Mouse (Mus musculus): ENCODE results near the gene Prkca. TPM values are rescaled to one million over a fixed set of nuclear protein-coding genes. Genes with fewer than 3 reads are reported as not detected.
A peak's percentile ranks its signal among the peaks of the same experiment; 100 is the strongest.

Gene Prkca
- polyA plus RNA-seq (2012; rRNA removed) (2.0 and 2.5 TPM in 2 replicates), polyA plus RNA-seq (2014; fragmentation: Nextera tagmentation; extraction: Ambion mirVana) (3.8 and 4.5 TPM in 2 replicates)

DNA sequence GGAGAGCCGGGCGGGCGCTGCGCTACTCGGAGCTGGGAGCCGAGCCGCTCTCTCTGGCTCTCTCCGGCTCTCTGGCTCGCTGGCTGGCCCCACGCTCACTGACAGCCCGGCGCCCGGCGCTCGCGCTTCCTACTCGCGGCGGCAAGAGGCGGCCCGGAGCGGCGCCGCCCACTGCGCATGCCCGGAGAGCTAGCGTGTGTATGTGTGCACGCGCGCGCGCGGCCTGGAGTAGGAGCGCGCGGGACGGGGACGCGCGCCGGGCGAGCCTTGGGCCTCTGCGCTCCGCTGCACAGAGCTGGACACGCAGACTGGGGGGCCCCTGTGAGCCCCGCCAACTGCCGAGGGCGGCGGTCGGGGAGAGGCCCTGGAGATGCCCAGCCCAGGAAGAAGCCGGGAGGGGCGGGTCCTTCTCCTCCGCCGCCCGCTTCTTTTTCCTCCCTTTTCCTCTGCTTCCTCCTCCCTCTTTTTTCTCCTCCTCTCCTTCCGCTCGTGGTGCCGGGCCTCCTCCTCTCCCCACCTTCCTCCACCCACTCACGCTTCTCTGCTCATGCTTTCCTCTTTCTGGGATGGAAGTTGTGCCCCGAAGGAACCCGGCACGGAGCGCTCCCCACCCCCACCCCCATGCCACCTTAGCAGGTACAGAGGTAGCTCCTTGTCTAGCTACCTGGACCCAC lies at the start of gene Prkca:
Gene Prkca, minus strand, starts transcription at position 140 of the 674 bp plus-strand sequence.
- Histone ChIP-seq H3K36me3 (replicated peaks; ENCODE audit: control insufficient read depth, insufficient read depth, low read depth) (no peaks in the 10 kb centered on the region), H3K4me1 (replicated peaks; ENCODE audit: control insufficient read depth in 2 of 2, insufficient read depth in 2 of 2, low read length in 1 of 2) (peaks cover 0 to 5% of the 10 kb centered on the region in 2 experiments; a peak in 3 of 4 replicates), H3K9ac (replicated peaks) (peak within 1 kb of the TSS; percentile 32; the same call in 1 of the 2 replicates), H3K27me3 (ENCODE audit: control insufficient read depth, insufficient read depth, low read length) (peaks cover 16% of the 10 kb centered on the region), H3K4me2 (ENCODE audit: low read depth) (peak within 1 kb of the TSS; percentile 76), H3K27ac (no peak within 1 kb of the TSS), H3K4me3 (ENCODE audit: insufficient read depth in 1 of 2, low read depth in 2 of 2, low read length in 2 of 2) (peak within 1 kb of the TSS; percentile 61 to 70), H3K9me3 (ENCODE audit: control insufficient read depth, low read length) (no peaks in the 10 kb centered on the region)
- TF ChIP-seq EP300 (IDR thresholded peaks at IDR 0.05; ENCODE audit: low read depth) (no peak), CTCF (IDR thresholded peaks at IDR 0.05; ENCODE audit: low read depth) (no peak)
- ATAC-seq (ENCODE audit: insufficient read depth) = peak; percentile 93
- DNase-seq (ENCODE audit: low read depth in 3 of 3, low spot score in 3 of 3) = peak; percentile 62 to 74 (median 65)
- under 1% methylated on average over 60 of the region's 63 CpGs for WGBS (ENCODE audit: insufficient replicate concordance)

DNA sequence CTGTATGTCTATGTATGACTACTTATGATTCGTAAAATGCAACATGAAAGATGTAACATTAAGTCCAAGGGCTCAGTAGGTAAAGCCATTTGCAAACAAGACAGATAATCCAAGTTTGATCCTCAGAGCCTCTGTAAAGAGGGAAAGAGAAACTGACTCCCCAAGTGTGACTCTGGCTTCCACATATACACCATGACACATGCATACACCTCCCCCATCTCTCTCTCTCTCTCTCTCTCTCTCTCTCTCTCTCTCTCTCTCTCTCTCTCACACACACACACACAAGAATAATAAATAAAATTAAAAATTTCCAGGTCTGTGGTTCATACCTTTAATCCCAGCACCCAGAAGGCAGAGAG lies 41.9 kb upstream of the Prkca start:
- no peak overlapping the region for H3K4me2 ChIP-seq (ENCODE audit: low read depth)
- H3K9ac ChIP-seq (replicated peaks) = no peak overlapping the region
- no peak overlapping the region for H3K27ac ChIP-seq
- no peak overlapping the region for H3K4me3 ChIP-seq (ENCODE audit: insufficient read depth in 1 of 2, low read depth in 2 of 2, low read length in 2 of 2)
- no peak for DNase-seq (ENCODE audit: low read depth in 3 of 3, low spot score in 3 of 3)
- H3K4me1 ChIP-seq (replicated peaks; ENCODE audit: control insufficient read depth in 2 of 2, insufficient read depth in 2 of 2, low read length in 1 of 2) = no peaks in the 10 kb centered on the region
- H3K36me3 ChIP-seq (replicated peaks; ENCODE audit: control insufficient read depth, insufficient read depth, low read depth) = no peaks in the 10 kb centered on the region
- 69% methylated on average over 1 of the region's 1 CpGs for WGBS (ENCODE audit: insufficient replicate concordance)
- H3K27me3 ChIP-seq (ENCODE audit: control insufficient read depth, insufficient read depth, low read length) = no peaks in the 10 kb centered on the region
- TF ChIP-seq EP300 (IDR thresholded peaks at IDR 0.05; ENCODE audit: low read depth) = no peak
- TF ChIP-seq CTCF (IDR thresholded peaks at IDR 0.05; ENCODE audit: low read depth) = no peak
- no peak for ATAC-seq (ENCODE audit: insufficient read depth)
- H3K9me3 ChIP-seq (ENCODE audit: control insufficient read depth, low read length) = no peaks in the 10 kb centered on the region

DNA sequence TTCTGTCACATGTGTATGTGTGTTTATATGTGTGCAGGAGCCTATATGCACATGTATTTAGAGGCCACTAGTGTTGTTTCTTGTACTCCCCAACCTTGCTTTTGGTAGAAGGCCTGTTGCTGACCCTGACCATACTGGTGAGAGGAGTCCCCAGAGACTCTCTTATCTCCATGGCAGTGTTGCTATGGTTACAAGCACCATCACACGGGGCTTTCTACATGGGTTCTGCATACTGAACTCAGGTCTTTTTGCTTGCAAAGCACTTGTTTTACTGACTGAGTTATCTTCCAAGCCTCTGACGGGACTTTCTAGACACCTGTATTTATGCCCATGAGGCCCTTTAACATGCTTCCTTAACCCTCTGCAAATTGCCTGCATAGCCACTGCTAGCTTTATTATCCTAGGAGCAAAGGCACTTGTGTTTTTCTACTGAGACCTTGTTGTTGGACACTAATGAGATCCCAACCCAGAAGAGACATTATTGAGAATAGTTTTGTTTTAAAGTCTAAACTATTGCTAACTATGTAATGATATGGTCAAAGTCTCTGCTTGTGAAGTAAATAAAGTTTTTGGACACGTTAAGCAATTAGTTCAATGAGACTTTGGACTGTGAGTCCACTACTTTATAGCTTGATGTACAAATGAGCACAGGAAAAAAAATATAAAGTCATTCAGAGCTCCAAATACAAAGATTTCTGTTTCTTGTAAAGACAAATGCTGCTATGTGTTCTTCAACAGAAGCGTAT lies 41.4 kb upstream of the Prkca start:
- no peak for ATAC-seq (ENCODE audit: insufficient read depth)
- Histone ChIP-seq H3K4me1 (replicated peaks; ENCODE audit: control insufficient read depth in 2 of 2, insufficient read depth in 2 of 2, low read length in 1 of 2) (no peaks in the 10 kb centered on the region), H3K27ac (no peak overlapping the region), H3K4me3 (ENCODE audit: insufficient read depth in 1 of 2, low read depth in 2 of 2, low read length in 2 of 2) (no peak overlapping the region), H3K4me2 (ENCODE audit: low read depth) (no peak overlapping the region), H3K9me3 (ENCODE audit: control insufficient read depth, low read length) (no peaks in the 10 kb centered on the region), H3K36me3 (replicated peaks; ENCODE audit: control insufficient read depth, insufficient read depth, low read depth) (no peaks in the 10 kb centered on the region), H3K27me3 (ENCODE audit: control insufficient read depth, insufficient read depth, low read length) (no peaks in the 10 kb centered on the region), H3K9ac (replicated peaks) (no peak overlapping the region)
- no peak for DNase-seq (ENCODE audit: low read depth in 3 of 3, low spot score in 3 of 3)
- TF ChIP-seq EP300 (IDR thresholded peaks at IDR 0.05; ENCODE audit: low read depth) (no peak), CTCF (IDR thresholded peaks at IDR 0.05; ENCODE audit: low read depth) (no peak)
- 46% methylated on average over 4 of the region's 4 CpGs for WGBS (ENCODE audit: insufficient replicate concordance)

DNA sequence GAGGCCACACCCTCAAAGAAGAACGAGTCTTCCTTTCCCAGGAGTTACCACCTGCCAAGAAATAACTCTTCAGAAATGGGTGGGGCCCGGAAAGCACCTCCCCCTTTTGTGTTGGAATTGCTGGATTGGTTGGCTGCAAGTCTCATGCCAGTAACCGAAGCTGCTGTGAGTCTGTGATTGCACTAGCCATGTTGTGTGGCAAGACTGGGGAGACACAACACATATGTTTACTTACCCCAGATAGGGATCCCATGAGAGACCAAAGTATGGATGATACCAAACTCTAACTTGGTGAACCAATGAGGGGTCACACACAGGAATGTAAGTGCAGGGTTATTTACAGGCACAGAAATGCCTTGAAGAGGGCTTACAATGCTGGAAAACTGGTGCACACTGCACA lies 38.9 kb upstream of the Prkca start:
- no peak overlapping the region for H3K27ac ChIP-seq
- ATAC-seq (ENCODE audit: insufficient read depth) (no peak), DNase-seq (ENCODE audit: low read depth in 3 of 3, low spot score in 3 of 3) (no peak)
- TF ChIP-seq EP300 (IDR thresholded peaks at IDR 0.05; ENCODE audit: low read depth) = no peak
- TF ChIP-seq CTCF (IDR thresholded peaks at IDR 0.05; ENCODE audit: low read depth) = no peak
- H3K27me3 ChIP-seq (ENCODE audit: control insufficient read depth, insufficient read depth, low read length) = no peaks in the 10 kb centered on the region
- H3K36me3 ChIP-seq (replicated peaks; ENCODE audit: control insufficient read depth, insufficient read depth, low read depth) = no peaks in the 10 kb centered on the region
- H3K9ac ChIP-seq (replicated peaks) = no peak overlapping the region
- no peak overlapping the region for H3K4me2 ChIP-seq (ENCODE audit: low read depth)
- H3K9me3 ChIP-seq (ENCODE audit: control insufficient read depth, low read length) = no peaks in the 10 kb centered on the region
- no peaks in the 10 kb centered on the region for H3K4me1 ChIP-seq (replicated peaks; ENCODE audit: control insufficient read depth in 2 of 2, insufficient read depth in 2 of 2, low read length in 1 of 2)
- WGBS (ENCODE audit: insufficient replicate concordance) = 50% methylated on average over 3 of the region's 3 CpGs
- H3K4me3 ChIP-seq (ENCODE audit: insufficient read depth in 1 of 2, low read depth in 2 of 2, low read length in 2 of 2) = no peak overlapping the region

DNA sequence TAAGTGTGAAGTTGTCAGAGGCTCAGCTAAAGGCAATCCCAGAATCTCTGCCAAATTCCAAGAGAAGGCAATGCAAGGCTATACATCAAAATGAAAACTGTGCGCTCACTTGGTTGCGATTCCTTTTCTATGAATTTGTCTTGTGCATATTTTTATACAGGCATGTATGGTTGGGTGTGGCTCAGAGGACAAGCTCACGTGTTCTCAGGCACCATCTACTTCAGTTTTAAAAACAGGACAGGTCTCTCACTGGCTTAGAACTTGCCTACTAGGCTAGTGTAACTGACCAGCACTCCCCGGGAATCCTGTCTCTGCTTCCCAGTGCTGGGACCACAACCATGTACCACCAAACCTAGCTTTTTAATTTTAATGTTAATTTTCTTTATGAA lies 34.6 kb upstream of the Prkca start:
- no peaks in the 10 kb centered on the region for H3K27me3 ChIP-seq (ENCODE audit: control insufficient read depth, insufficient read depth, low read length)
- no peaks in the 10 kb centered on the region for H3K9me3 ChIP-seq (ENCODE audit: control insufficient read depth, low read length)
- no peak overlapping the region for H3K4me2 ChIP-seq (ENCODE audit: low read depth)
- no peak overlapping the region for H3K4me3 ChIP-seq (ENCODE audit: insufficient read depth in 1 of 2, low read depth in 2 of 2, low read length in 2 of 2)
- H3K27ac ChIP-seq = no peak overlapping the region
- 70% methylated on average over 4 of the region's 4 CpGs for WGBS (ENCODE audit: insufficient replicate concordance)
- TF ChIP-seq EP300 (IDR thresholded peaks at IDR 0.05; ENCODE audit: low read depth) = no peak
- TF ChIP-seq CTCF (IDR thresholded peaks at IDR 0.05; ENCODE audit: low read depth) = no peak
- ATAC-seq (ENCODE audit: insufficient read depth) (no peak), DNase-seq (ENCODE audit: low read depth in 3 of 3, low spot score in 3 of 3) (no peak)
- H3K4me1 ChIP-seq (replicated peaks; ENCODE audit: control insufficient read depth in 2 of 2, insufficient read depth in 2 of 2, low read length in 1 of 2) = no peaks in the 10 kb centered on the region
- no peak overlapping the region for H3K9ac ChIP-seq (replicated peaks)
- H3K36me3 ChIP-seq (replicated peaks; ENCODE audit: control insufficient read depth, insufficient read depth, low read depth) = no peaks in the 10 kb centered on the region
